Mouse (Mus musculus): Measurements from ENCODE around the gene Eif2ak2. TPM values are rescaled to one million over a fixed set of nuclear protein-coding genes. Genes with fewer than 3 reads are reported as not detected.

Eif2ak2 gene
- polyA plus RNA-seq, 1 experiment from 2014 or later = 11.1 TPM

GRCm38 (mm10) chr17:78856243-78856642, 26.1 kb downstream of the Eif2ak2 start:
- H3K4me3 ChIP-seq (ENCODE audit: low read depth, low read length) = no peak overlapping the region
- H3K36me3 ChIP-seq (ENCODE audit: insufficient read depth, low read length) = peaks cover 8% of the 10 kb centered on the region; the same call in 1 of the 2 replicates
- H3K4me2 ChIP-seq (replicated peaks; ENCODE audit: low read depth, low read length) = no peak overlapping the region
- ATAC-seq = no peak
- no peak overlapping the region for H3K9ac ChIP-seq (replicated peaks; ENCODE audit: low read depth)
- H3K27me3 ChIP-seq (replicated peaks; ENCODE audit: insufficient read depth, low read length) = no peaks in the 10 kb centered on the region
- 86% methylated on average over 10 of the region's 10 CpGs for WGBS
- H3K27ac ChIP-seq (ENCODE audit: low read length) = no peak overlapping the region
- TF ChIP-seq CTCF (IDR thresholded peaks at IDR 0.05) (no peak), EP300 (IDR thresholded peaks at IDR 0.05) (no peak)
- no peak for DNase-seq (ENCODE audit: low spot score)
- no peaks in the 10 kb centered on the region for H3K4me1 ChIP-seq (ENCODE audit: insufficient read depth, low read depth, low read length)
- H3K9me3 ChIP-seq (ENCODE audit: low read length) = no peaks in the 10 kb centered on the region

DNA sequence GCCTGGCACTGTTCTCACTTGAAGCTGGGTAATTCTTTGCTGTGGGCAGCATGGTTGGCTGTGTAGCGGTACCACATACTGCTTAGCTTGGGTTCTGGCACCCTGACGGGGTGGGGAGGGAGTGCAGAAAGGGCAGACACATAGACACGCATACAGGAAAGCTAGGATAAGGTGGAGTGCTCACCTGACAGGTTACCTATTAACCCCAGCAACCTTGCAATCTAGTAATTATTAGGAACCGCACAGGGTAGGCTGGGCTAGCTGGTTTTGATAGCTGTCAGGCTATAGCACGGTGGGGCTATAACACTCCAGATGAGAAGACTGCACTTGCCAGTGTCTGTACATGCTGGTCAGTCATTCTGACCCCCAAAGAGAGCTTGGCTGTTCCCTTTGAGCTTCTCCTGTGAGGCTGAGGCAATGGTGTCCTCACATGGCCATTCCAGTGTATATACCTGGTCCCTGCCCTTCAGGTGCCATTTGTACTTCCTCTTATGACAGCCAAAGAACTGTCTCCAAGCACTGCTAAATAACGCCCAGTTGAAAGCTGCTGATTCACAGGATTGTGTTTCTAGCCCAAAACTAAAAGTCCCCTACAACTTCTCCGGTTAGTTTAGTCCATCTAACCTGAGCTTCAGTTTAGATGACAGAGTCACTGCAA, 40.0 kb downstream of the Eif2ak2 start:
- Histone ChIP-seq H3K9ac (replicated peaks; ENCODE audit: low read depth) (no peak overlapping the region), H3K9me3 (ENCODE audit: low read length) (no peaks in the 10 kb centered on the region), H3K4me1 (ENCODE audit: insufficient read depth, low read depth, low read length) (no peaks in the 10 kb centered on the region), H3K4me2 (replicated peaks; ENCODE audit: low read depth, low read length) (no peak overlapping the region), H3K36me3 (ENCODE audit: insufficient read depth, low read length) (peaks cover 39% of the 10 kb centered on the region), H3K27ac (ENCODE audit: low read length) (no peak overlapping the region), H3K27me3 (replicated peaks; ENCODE audit: insufficient read depth, low read length) (no peaks in the 10 kb centered on the region), H3K4me3 (ENCODE audit: low read depth, low read length) (no peak overlapping the region)
- 86% methylated on average over 7 of the region's 7 CpGs for WGBS
- DNase-seq (ENCODE audit: low spot score) (no peak), ATAC-seq (no peak)
- no peak for TF ChIP-seq EP300 (IDR thresholded peaks at IDR 0.05)
- TF ChIP-seq CTCF (IDR thresholded peaks at IDR 0.05) = no peak

DNA sequence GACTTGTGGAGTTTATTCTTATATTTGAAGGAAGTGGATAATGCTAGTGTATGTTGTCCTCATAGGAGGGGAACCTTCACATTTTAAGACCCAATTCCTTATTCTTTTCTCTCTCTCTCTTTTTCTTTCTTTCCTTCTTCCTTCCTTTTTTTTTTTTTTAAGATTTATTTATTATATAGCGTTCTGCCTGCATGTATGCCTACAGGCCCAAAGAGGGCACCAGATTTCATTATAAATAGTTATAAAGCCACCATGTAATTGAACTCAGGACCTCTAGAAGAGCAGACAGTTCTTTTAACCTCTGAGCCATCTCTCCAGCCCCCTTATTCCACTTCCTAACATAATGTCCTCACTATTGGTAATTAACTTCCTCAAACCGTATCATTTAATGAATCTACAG, 46.3 kb downstream of the Eif2ak2 start:
- no peak for ATAC-seq
- H3K9me3 ChIP-seq (ENCODE audit: low read length) = no peaks in the 10 kb centered on the region
- TF ChIP-seq EP300 (IDR thresholded peaks at IDR 0.05) (no peak), CTCF (IDR thresholded peaks at IDR 0.05) (peak; percentile 17; the same call in 1 of the 2 replicates)
- DNase-seq (ENCODE audit: low spot score) = peak; percentile 30
- 27% methylated on average over 2 of the region's 2 CpGs for WGBS
- no peaks in the 10 kb centered on the region for H3K27me3 ChIP-seq (replicated peaks; ENCODE audit: insufficient read depth, low read length)
- H3K9ac ChIP-seq (replicated peaks; ENCODE audit: low read depth) = peak overlapping the region; percentile 37
- H3K36me3 ChIP-seq (ENCODE audit: insufficient read depth, low read length) = peaks cover 12% of the 10 kb centered on the region; the same call in 1 of the 2 replicates
- peak overlapping the region; percentile 96 for H3K4me2 ChIP-seq (replicated peaks; ENCODE audit: low read depth, low read length)
- no peaks in the 10 kb centered on the region for H3K4me1 ChIP-seq (ENCODE audit: insufficient read depth, low read depth, low read length)
- peak overlapping the region; percentile 78 for H3K4me3 ChIP-seq (ENCODE audit: low read depth, low read length)
- peak overlapping the region; percentile 75; the same call in 1 of the 2 replicates for H3K27ac ChIP-seq (ENCODE audit: low read length)

- under 1% methylated on average over 81 of the region's 81 CpGs for WGBS
- H3K27ac ChIP-seq (ENCODE audit: low read length) = peak within 1 kb of the TSS; percentile 82
Measured at GRCm38 (mm10) chr17:78834856-78835835, 47.2 kb downstream of the Eif2ak2 start, which contains the start of the genes Heatr5b and Gpatch11. Heatr5b (minus strand) TSS chr17:78835364. Gpatch11 (plus strand) TSS chr17:78835567.

GRCm38 (mm10) chr17:78824346-78824745, 58.0 kb downstream of the Eif2ak2 start:
- H3K4me3 ChIP-seq (ENCODE audit: low read depth, low read length) = no peak overlapping the region
- no peak overlapping the region for H3K27ac ChIP-seq (ENCODE audit: low read length)
- no peak for ATAC-seq
- 82% methylated on average over 13 of the region's 13 CpGs for WGBS
- H3K36me3 ChIP-seq (ENCODE audit: insufficient read depth, low read length) = peaks cover 19% of the 10 kb centered on the region
- H3K4me2 ChIP-seq (replicated peaks; ENCODE audit: low read depth, low read length) = no peak overlapping the region
- no peak overlapping the region for H3K9ac ChIP-seq (replicated peaks; ENCODE audit: low read depth)
- no peak for DNase-seq (ENCODE audit: low spot score)
- no peaks in the 10 kb centered on the region for H3K9me3 ChIP-seq (ENCODE audit: low read length)
- TF ChIP-seq CTCF (IDR thresholded peaks at IDR 0.05) (no peak), EP300 (IDR thresholded peaks at IDR 0.05) (no peak)
- no peaks in the 10 kb centered on the region for H3K4me1 ChIP-seq (ENCODE audit: insufficient read depth, low read depth, low read length)
- no peaks in the 10 kb centered on the region for H3K27me3 ChIP-seq (replicated peaks; ENCODE audit: insufficient read depth, low read length)

More at GRCm38 (mm10) chr17:78834856-78835835, 47.2 kb downstream of the Eif2ak2 start, which contains the start of the genes Heatr5b and Gpatch11:
- ATAC-seq = peak; percentile 98
- Histone ChIP-seq H3K9me3 (ENCODE audit: low read length) (no peaks in the 10 kb centered on the region), H3K27me3 (replicated peaks; ENCODE audit: insufficient read depth, low read length) (no peaks in the 10 kb centered on the region), H3K9ac (replicated peaks; ENCODE audit: low read depth) (peak within 1 kb of the TSS; percentile 80), H3K36me3 (ENCODE audit: insufficient read depth, low read length) (peaks cover 15% of the 10 kb centered on the region; the same call in 1 of the 2 replicates), H3K4me3 (ENCODE audit: low read depth, low read length) (peak within 1 kb of the TSS; percentile 78), H3K4me1 (ENCODE audit: insufficient read depth, low read depth, low read length) (no peaks in the 10 kb centered on the region), H3K4me2 (replicated peaks; ENCODE audit: low read depth, low read length) (peak within 1 kb of the TSS; percentile 96)
- TF ChIP-seq EP300 (IDR thresholded peaks at IDR 0.05) = no peak
- TF ChIP-seq CTCF (IDR thresholded peaks at IDR 0.05) = no peak
- DNase-seq (ENCODE audit: low spot score) = peak; percentile 100

- no peak overlapping the region for H3K27ac ChIP-seq (ENCODE audit: low read length)
- 89% methylated on average over 3 of the region's 3 CpGs for WGBS
- ATAC-seq = no peak
Measured at GRCm38 (mm10) chr17:78809582-78809981, 72.8 kb downstream of the Eif2ak2 start.

More at GRCm38 (mm10) chr17:78809582-78809981, 72.8 kb downstream of the Eif2ak2 start:
- Histone ChIP-seq H3K4me3 (ENCODE audit: low read depth, low read length) (no peak overlapping the region), H3K27me3 (replicated peaks; ENCODE audit: insufficient read depth, low read length) (no peaks in the 10 kb centered on the region), H3K4me1 (ENCODE audit: insufficient read depth, low read depth, low read length) (no peaks in the 10 kb centered on the region), H3K9me3 (ENCODE audit: low read length) (no peaks in the 10 kb centered on the region), H3K4me2 (replicated peaks; ENCODE audit: low read depth, low read length) (no peak overlapping the region), H3K36me3 (ENCODE audit: insufficient read depth, low read length) (peaks cover 9% of the 10 kb centered on the region; the same call in 1 of the 2 replicates), H3K9ac (replicated peaks; ENCODE audit: low read depth) (no peak overlapping the region)
- no peak for DNase-seq (ENCODE audit: low spot score)
- TF ChIP-seq EP300 (IDR thresholded peaks at IDR 0.05) (no peak), CTCF (IDR thresholded peaks at IDR 0.05) (no peak)
